Mouse (Mus musculus) thymus, postnatal 36 days (tissue): ENCODE results near the gene Ptger4.
"Not testable (repeated sequence)": the region's sequence is repeated elsewhere in the genome, so short reads cannot be mapped to it uniquely, and the experiment has no call there.

Experiments
- DNase-seq, 2 experiments: peaks; one replicate each; pipeline ENCODE4 v3.0.0; 2022; ENCODE audit warnings: mixed read lengths in 2 of 2

Ptger4 gene

GRCm38 (mm10) chr15:5237012-5237660, 6.9 kb downstream of the Ptger4 start:
- DNase-seq: peak; percentile 52 to 61

- peak; percentile 80 to 81 for DNase-seq
These were observed 7.4 kb downstream of the Ptger4 start for GRCm38 (mm10) chr15:5236538-5236937.

DNA sequence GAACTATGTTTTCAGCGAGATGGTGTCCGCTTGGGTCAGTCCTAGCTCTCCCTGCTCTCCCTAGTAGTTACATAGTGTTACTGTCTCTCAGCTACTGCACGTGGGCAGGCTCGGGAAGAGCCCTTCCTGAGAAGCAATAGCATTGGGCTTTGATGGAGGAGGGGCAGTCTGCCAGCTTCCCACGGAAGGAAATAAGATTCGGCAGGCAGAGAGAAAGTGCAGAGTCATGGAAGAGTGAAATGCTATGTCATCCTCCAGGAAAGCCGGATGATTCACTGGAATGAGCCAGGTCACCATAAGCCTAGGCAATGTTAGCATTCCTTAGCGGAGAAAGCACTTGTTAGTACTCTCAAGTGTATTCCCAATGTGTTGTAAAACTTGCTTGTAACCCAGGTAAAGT, 8.5 kb downstream of the Ptger4 start:
- no peak for DNase-seq

DNA sequence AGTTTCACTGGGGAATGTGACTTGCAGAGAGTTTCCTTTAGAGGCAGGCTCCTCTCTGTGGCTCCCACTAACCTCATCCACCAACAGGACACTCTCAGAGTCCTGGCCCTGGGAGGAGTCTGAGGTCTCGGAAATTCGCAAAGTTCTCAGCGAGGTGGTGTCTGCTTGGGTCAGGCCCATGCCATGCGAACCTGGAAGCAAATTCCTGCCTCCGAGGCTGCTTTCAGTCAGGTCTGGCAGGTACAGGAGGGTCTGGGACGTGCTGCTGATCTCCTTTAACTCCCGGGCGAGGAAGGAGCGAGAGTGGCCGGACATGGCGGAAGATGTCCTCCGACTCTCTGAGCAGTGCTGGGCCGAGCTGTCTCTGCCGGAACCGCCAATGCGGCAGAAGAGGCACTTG, 9.3 kb downstream of the Ptger4 start:
- no peak for DNase-seq

DNA sequence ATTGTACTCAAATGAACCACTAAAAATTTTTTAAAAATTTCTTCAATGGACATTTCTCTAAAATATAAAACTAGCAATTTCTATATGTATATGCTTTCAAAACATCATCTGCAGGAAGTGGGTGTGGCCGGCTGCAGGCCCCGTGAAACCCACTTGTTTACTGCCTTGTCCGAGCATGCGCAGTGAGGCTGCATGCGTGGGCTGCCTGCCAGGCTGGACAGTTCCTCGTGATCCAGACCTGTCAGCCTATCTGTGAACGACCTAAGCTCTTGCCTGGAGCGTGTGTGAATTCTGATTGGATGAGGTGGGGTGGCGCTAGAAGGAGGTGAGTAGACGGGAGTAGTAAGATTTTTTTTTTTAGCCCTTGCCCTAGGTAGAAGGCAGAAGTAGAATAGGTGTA, 13.2 kb downstream of the Ptger4 start:
- DNase-seq: not testable (repeated sequence)

- no peak for DNase-seq
These were observed 23.5 kb downstream of the Ptger4 start for GRCm38 (mm10) chr15:5220491-5220890.

GRCm38 (mm10) chr15:5209116-5209515, 34.9 kb downstream of the Ptger4 start:
- no peak for DNase-seq

GRCm38 (mm10) chr15:5205222-5205621, 38.8 kb downstream of the Ptger4 start:
- DNase-seq: no peak

DNA sequence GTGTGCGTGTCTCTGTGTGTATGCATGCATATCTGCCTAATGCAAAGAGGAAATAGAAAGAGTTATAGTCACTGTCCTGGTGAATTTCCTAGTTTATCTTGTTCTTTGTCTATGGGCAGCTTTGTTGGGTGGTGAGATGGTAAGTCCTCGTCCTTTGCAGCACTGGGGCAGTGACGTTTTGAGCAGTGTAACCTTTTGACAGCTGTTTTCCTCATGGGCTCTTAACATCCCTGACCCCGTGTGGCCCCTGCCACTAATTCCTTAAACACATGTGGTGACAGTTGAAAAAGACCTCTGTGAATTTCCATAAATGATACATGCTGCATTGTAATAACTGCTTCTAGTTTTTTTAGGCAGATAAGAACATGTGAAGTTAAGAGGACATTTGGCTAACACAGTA, 47.3 kb downstream of the Ptger4 start:
- DNase-seq: no peak

- no peak for DNase-seq
These were observed 47.9 kb downstream of the Ptger4 start for GRCm38 (mm10) chr15:5195987-5196514.

DNA sequence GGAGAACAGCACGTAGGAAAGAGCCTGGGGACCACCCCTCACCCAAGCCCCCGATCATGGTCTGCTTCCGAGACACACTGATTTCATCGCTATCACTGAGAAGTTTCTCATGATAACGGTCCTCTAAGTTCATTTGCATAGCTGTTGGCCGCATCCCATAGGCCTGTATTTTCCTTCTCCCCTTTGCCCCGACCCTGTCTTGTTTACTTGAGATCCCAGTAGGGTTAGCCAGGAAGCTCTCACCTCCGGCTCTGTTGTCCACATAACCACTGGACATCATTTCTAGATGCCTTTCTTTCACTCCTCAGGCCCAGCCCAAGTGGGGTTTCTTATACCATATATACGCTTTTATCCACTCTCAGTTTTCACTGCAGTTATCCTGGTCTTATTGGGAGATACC, 49.1 kb downstream of the Ptger4 start:
- no peak for DNase-seq

DNA sequence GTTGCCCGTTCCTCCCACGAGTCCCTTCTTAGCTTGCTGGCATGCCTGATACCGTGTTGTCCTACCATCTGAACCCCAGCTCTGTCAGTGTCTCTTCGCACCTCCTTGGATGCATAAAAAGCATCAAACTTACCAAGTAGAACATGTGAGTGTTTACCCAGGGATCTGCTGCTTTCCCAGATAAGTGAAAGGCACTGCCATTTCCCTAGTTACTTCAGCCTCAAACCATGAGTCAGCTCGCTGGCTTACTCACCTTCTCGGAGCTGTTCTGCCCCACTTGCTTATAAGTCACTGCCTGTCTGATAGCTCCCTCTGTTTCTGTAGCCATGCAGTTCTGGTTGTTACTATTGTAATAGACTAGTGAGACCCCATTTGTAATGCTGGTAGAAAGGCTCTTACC, 49.5 kb downstream of the Ptger4 start:
- DNase-seq: no peak

- no peak for DNase-seq
These were observed 50.2 kb downstream of the Ptger4 start for GRCm38 (mm10) chr15:5193833-5194232.

- no peak for DNase-seq
These were observed 54.4 kb downstream of the Ptger4 start for GRCm38 (mm10) chr15:5189504-5190093.

- DNase-seq: no peak
These were observed 56.0 kb downstream of the Ptger4 start for GRCm38 (mm10) chr15:5188029-5188428.

DNA sequence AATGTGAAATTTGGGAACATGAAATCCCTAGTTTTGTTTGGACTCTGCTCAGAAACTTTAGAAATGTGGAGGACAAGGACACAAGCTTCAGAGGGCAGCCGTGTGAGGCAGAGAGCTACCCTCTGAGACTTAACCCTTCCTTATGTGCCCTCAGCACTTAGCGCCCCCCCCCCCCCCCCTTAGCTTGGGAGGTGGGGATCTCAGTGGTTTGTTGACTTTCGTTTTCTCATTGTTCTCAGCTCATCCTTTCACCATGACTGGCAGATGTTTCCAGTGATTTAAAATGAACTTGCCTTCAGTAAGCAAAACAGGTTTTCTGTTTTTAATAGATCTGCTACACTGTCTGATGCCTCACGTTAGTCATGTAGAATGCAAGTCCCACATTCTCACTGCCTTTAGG, 56.9 kb downstream of the Ptger4 start:
- no peak for DNase-seq

GRCm38 (mm10) chr15:5186293-5186675, 57.7 kb downstream of the Ptger4 start:
- DNase-seq: no peak

DNA sequence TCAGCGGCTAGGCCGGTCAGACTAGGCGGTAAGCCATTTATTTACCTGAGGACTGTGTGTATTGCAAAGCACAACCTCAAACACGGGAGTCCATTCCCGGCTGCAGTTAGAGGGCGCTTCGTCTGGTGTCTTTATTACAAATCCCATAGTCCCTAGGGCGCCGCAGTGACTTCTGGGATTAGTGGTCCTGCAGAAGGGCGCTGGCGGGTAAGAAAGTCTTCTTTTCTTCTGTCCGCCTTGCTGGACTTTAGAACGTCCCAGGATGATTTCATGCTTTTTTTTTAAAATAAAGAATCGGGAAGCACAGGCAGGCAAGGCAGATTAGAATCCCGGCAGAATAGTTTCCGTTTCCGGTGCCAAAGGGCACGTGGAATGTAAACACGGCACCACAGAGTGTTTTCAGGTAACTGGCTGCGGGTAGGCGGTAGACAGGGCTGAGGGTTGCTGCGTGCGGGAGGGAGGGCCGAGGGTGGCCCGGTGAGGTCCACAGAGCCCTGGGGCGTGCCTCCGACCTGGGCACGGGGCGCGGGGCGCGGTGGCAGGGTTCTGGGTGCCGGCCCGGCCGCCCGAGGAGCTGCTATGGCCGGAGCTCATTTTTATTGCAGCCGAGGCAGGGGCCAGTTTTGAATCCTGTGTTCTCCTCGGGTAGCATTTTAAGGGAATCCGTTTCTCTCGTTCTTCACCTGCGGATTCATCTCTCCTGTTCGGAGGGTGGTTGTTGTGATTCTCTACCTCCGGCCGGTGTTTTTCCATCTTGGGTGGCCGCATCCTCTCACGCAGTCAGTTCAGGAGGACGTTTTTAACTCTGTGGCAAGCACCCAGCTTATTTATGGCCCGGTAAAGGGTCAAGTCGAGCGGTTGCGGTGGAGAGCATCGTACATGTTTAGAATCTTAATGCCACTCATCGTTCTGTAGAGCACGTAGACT, 58.4 kb downstream of the Ptger4 start, which contains the start of gene Ttc33:
Gene Ttc33 (plus strand): TSS at position 160 of the 927 bp plus-strand sequence.
- peak; percentile 72 to 74 for DNase-seq

GRCm38 (mm10) chr15:5184668-5185330, 59.2 kb downstream of the Ptger4 start:
- DNase-seq: peak in 1 of 2 experiments; percentile 6

- DNase-seq: no peak
These were observed 70.7 kb downstream of the Ptger4 start for GRCm38 (mm10) chr15:5173217-5173820.

DNA sequence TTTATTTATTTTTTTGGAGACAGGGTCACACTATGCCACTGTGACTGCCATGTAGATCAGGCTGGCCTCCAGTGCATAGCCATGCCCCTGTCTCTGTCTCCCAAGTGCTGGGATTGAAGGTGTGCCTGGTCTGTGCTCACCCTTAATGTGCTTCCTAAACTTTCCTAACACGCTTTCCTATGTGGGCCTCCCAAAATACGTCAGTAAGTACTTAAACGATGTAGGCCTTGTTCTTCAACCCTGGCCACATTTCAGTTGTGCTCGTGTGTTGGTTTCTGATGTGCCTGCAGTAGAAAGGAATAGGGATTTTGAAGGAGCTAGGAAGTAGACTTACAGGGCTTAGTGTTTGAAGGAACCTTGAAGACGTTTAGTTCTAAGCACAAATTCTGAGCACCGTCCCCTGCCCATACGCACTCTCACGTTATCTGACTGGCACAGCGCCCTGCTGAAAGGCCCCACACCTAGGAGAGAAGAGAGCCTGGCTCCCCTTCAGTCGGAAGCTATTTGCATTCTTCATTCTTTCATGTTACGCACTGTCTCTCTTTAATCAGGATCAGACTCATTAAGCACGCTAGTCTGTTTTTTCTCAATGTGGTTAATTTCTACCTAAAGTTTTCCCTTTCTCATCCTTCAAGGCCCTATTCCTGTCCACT, 78.7 kb downstream of the Ptger4 start:
- no peak for DNase-seq

DNA sequence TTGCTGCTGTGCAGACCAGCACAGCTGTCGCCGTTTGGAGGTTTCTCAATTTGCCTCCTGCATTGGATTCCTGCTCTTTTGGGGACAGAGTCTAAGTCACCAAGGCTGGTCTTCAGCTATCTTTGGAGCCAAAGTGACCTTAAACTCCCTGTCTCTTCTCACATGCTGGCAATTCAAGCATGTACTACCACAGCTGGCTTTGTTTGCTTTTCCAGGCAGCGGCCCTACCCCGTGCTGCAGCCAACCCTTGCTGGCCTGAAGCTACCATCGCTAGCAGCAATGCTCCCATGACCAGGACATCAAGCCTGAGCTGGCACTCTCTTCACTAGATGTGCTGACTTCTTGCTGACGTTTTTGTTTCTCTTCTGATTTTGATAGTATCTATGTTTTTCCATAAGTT, 85.2 kb downstream of the Ptger4 start:
- no peak for DNase-seq
